Mouse (Mus musculus): ENCODE results near the gene Ate1.
"Not testable (repeated sequence)": the region's sequence is repeated elsewhere in the genome, so short reads cannot be mapped to it uniquely, and the experiment has no call there.

Ate1 gene

GRCm38 (mm10) chr7:130390060-130390459, 130.1 kb downstream of the Ate1 start:
- DNase-seq, result not testable (repeated sequence)

GRCm38 (mm10) chr7:130386308-130386707, 133.9 kb downstream of the Ate1 start:
- DNase-seq, result no peak

DNA sequence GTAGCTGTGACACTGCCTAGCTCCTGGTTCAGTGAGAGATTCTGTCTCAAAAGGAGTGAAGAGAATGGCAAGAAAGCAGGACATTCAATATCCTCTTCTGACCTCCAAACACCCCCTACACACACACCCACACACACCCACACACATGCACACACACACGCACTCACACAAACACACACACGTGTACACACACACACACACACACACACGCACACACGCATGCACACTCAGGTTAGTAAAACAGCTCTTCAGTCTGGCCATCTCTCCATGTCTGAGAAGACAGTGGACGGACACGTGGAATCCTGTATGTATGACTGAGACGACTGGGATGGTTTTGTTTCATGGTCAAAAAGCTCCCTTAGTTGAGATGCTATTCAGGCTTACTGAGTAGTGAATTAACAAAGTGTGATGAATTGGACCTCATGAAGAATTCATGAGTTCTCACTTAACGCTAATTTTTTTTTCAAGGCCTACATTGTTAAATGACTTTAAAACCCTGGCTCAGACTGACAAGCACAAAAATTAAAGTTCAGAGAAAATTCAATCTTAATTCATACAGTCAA, 134.4 kb downstream of the Ate1 start:
- no peak for DNase-seq

GRCm38 (mm10) chr7:130382126-130382525, 138.0 kb downstream of the Ate1 start:
- no peak for DNase-seq

GRCm38 (mm10) chr7:130381387-130381951, 138.7 kb downstream of the Ate1 start:
- no peak for DNase-seq

GRCm38 (mm10) chr7:130380769-130381355, 139.3 kb downstream of the Ate1 start:
- peak; percentile 73 for DNase-seq

DNA sequence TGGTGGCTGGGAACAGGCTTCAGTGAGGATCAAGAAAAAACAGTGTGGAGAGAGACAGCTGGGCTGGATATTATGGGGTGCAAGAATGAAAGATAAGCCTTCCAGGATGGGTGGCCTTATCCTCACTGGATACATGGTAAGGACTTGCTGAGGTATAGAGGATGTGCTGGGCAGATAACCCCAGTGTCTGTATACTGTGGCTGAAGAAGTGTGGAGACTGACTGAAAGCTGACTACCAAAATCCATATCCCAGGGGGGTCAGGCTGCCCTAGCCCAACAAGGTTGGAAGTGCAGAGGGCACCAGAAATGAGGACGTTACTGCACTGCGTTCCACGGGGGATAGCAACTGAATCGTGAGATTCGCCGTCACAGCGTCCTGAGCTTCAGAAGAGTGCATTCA, 139.8 kb downstream of the Ate1 start:
- DNase-seq, result no peak

GRCm38 (mm10) chr7:130379886-130380285, 140.3 kb downstream of the Ate1 start:
- no peak for DNase-seq

GRCm38 (mm10) chr7:130378308-130378707, 141.9 kb downstream of the Ate1 start:
- DNase-seq, result no peak

DNA sequence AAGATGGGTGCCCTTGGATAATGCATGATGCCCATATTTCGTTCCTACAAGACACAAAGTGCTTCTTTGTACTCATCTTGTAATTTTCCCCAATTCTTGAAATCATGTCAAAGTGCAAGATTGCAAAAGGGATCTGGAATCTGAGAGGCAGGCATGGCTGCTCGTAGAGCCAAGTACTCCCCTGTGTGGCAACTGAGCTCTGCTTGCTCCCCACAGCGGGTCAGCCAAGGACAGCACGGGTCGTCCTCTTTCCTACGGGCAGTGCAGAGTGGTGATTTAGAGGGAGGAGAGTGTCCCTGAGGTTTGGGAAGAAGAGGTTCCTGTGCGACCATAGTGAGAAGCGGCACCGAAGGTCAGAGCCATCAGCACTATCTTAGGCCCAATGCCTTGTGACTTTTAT, 145.9 kb downstream of the Ate1 start:
- DNase-seq, result no peak

DNA sequence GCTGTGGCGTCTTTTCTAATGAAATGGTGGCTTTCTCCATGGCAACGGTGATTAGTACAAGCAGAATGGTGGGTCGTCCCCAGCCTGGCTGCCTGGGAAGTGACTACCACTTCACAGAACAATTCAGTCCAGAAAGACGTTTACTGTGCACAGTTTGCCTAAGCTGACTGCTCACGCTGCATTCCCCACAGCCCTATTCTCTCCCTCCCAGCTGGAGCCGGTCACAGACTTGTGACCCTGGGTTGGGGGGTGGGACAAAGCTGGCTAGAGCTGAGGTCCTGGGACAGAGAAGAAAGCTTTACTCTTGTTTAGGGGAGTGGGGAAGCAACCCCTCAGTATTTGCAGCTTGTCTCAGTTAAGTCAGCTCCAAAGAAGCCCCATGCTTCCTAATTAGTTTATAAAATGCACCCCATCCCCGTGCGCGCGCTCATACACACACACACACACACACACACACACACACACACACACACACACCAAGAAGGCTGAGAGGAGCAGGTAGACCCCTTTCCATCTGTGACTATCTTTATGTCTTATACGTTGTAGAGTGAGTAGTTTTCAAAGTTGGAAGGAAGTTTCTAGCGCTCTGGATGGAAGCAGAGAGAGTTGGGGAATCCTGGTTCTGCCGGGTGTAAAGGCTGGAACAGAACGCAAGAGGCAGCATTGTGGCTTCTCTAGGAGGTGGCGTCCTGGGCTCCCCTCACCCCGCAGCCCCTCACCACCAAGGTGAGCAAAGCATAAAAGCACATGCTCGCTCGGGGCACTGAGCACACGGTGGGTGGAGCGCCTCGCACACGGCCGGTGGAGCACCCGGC, 151.1 kb downstream of the Ate1 start:
- DNase-seq, result no peak

GRCm38 (mm10) chr7:130368036-130368826, 151.9 kb downstream of the Ate1 start:
- no peak for DNase-seq

GRCm38 (mm10) chr7:130367222-130368035, 152.7 kb downstream of the Ate1 start:
- no peak for DNase-seq

GRCm38 (mm10) chr7:130365711-130366110, 154.5 kb downstream of the Ate1 start:
- DNase-seq, result no peak

Data from cerebellum, adult 8-10 months (tissue).